Mouse (Mus musculus) left cerebral cortex, postnatal 25 days (tissue): ENCODE data around the gene Nup107. TPM values are rescaled to one million over a fixed set of nuclear protein-coding genes. Genes with fewer than 3 reads are reported as not detected.
"Not testable (repeated sequence)": the region's sequence is repeated elsewhere in the genome, so short reads cannot be mapped to it uniquely, and the experiment has no call there.

ENCODE experiments used
- DNase-seq, 2 experiments: peaks; one replicate each; pipeline ENCODE4 v3.0.0; 2022; ENCODE audit warnings: low spot score in 2 of 2, mixed read lengths in 1 of 2
- intact Hi-C: fragments of 180-260 bp; cut with DNase I; formaldehyde crosslinking; loops from one replicate; pipeline ENCODE4 v1.15.1; 2025
- total RNA-seq, 2 experiments: library from RNA; stranded (reverse); gene quantifications; 2 replicates each; pipeline ENCODE4 v1.2.3; 2021

Nup107 gene
- total RNA-seq, 2 experiments from 2014 or later = 13.7 to 15.5 TPM

- intact Hi-C loops = no loop called here
- no peak for DNase-seq
Observed at GRCm38 (mm10) chr10:117741698-117742475, 50.6 kb downstream of the Nup107 start.

- DNase-seq = no peak
- intact Hi-C loops = no loop called here
Observed at GRCm38 (mm10) chr10:117740921-117741320, 51.6 kb downstream of the Nup107 start.

- intact Hi-C loops = no loop called here
- no peak for DNase-seq
Observed at GRCm38 (mm10) chr10:117740171-117740570, 52.3 kb downstream of the Nup107 start.

- DNase-seq = no peak
- intact Hi-C loops = no loop called here
Observed at GRCm38 (mm10) chr10:117739648-117739948, 52.9 kb downstream of the Nup107 start.

- intact Hi-C loops = no loop called here
- no peak for DNase-seq
Observed at GRCm38 (mm10) chr10:117738928-117739647, 53.4 kb downstream of the Nup107 start.

- intact Hi-C loops = no loop called here
- no peak for DNase-seq
Observed at GRCm38 (mm10) chr10:117738140-117738921, 54.2 kb downstream of the Nup107 start.

GRCm38 (mm10) chr10:117737498-117737897, 55.0 kb downstream of the Nup107 start:
- intact Hi-C loops = not testable (repeated sequence)

GRCm38 (mm10) chr10:117737075-117737474, 55.4 kb downstream of the Nup107 start:
- intact Hi-C loops = no loop called here
- no peak for DNase-seq

More at GRCm38 (mm10) chr10:117737498-117737897, 55.0 kb downstream of the Nup107 start:
- not testable (repeated sequence) for DNase-seq

GRCm38 (mm10) chr10:117736573-117736972, 55.9 kb downstream of the Nup107 start:
- intact Hi-C loops = no loop called here
- DNase-seq = no peak

GRCm38 (mm10) chr10:117735396-117735795, 57.1 kb downstream of the Nup107 start:
- DNase-seq, intact Hi-C loops: not testable (repeated sequence)

- DNase-seq = not testable (repeated sequence)
- intact Hi-C loops = loop anchor here (5.0 kb wide), 1 partner anchor 378 kb away; no protein-coding TSS in a partner anchor
Observed at GRCm38 (mm10) chr10:117734104-117734852, 58.2 kb downstream of the Nup107 start.

- not testable (repeated sequence) for DNase-seq
- intact Hi-C loops = loop anchor here (5.0 kb wide), 1 partner anchor 379 kb away; no protein-coding TSS in a partner anchor
Observed at GRCm38 (mm10) chr10:117733626-117734025, 58.9 kb downstream of the Nup107 start.

GRCm38 (mm10) chr10:117732962-117733592, 59.4 kb downstream of the Nup107 start:
- DNase-seq = no peak
- intact Hi-C loops = loop anchor here (5.0 kb wide), 1 partner anchor 379 kb away; no protein-coding TSS in a partner anchor

GRCm38 (mm10) chr10:117732184-117732583, 60.3 kb downstream of the Nup107 start:
- intact Hi-C loops = loop anchor here (5.0 kb wide), 1 partner anchor 380 kb away; no protein-coding TSS in a partner anchor

GRCm38 (mm10) chr10:117731244-117732101, 61.0 kb downstream of the Nup107 start:
- intact Hi-C loops = loop anchor here (5.0 kb wide), 1 partner anchor 381 kb away; no protein-coding TSS in a partner anchor
- DNase-seq = peak; percentile 54 to 59

More at GRCm38 (mm10) chr10:117732184-117732583, 60.3 kb downstream of the Nup107 start:
- DNase-seq = no peak

GRCm38 (mm10) chr10:117730637-117731203, 61.8 kb downstream of the Nup107 start:
- DNase-seq = no peak
- intact Hi-C loops = loop anchor here (5.0 kb wide), 1 partner anchor 382 kb away; no protein-coding TSS in a partner anchor

- no peak for DNase-seq
- intact Hi-C loops = loop anchor here (5.0 kb wide), 1 partner anchor 382 kb away; no protein-coding TSS in a partner anchor
Observed at GRCm38 (mm10) chr10:117730140-117730539, 62.4 kb downstream of the Nup107 start.
